Mouse (Mus musculus) MN1 (cell line): Measurements from ENCODE around the gene Helb.
"Not testable (repeated sequence)": the region's sequence is repeated elsewhere in the genome, so short reads cannot be mapped to it uniquely, and the experiment has no call there.

ENCODE experiments used
- DNase-seq: peaks from one replicate; pipeline ENCODE4 v3.0.0-alpha.2; 2016; ENCODE audit warnings: low spot score

Gene Helb

GRCm38 (mm10) chr10:120112507-120113396, at the start of gene Helb:
Helb (minus strand) TSS chr10:120112987.
- DNase-seq, result peak; percentile 100

- peak; percentile 84 for DNase-seq
Observed at GRCm38 (mm10) chr10:120160533-120160932, 47.7 kb upstream of the Helb start.

- no peak for DNase-seq
Observed at GRCm38 (mm10) chr10:120153911-120154310, 41.1 kb upstream of the Helb start.

GRCm38 (mm10) chr10:120151672-120152071, 38.9 kb upstream of the Helb start:
- no peak for DNase-seq

- no peak for DNase-seq
Observed at GRCm38 (mm10) chr10:120140916-120141516, 28.2 kb upstream of the Helb start.

GRCm38 (mm10) chr10:120140193-120140592, 27.4 kb upstream of the Helb start:
- DNase-seq, result no peak

- DNase-seq, result no peak
Observed at GRCm38 (mm10) chr10:120136020-120136562, 23.3 kb upstream of the Helb start.

GRCm38 (mm10) chr10:120133697-120134096, 20.9 kb upstream of the Helb start:
- peak; percentile 35 for DNase-seq

- no peak for DNase-seq
Observed at GRCm38 (mm10) chr10:120130621-120131020, 17.8 kb upstream of the Helb start.

GRCm38 (mm10) chr10:120128601-120129277, 16.0 kb upstream of the Helb start:
- no peak for DNase-seq

- no peak for DNase-seq
Observed at GRCm38 (mm10) chr10:120125465-120125857, 12.7 kb upstream of the Helb start.

GRCm38 (mm10) chr10:120124801-120125464, 12.1 kb upstream of the Helb start:
- peak; percentile 91 for DNase-seq

GRCm38 (mm10) chr10:120123721-120124120, 10.9 kb upstream of the Helb start:
- DNase-seq, result no peak

GRCm38 (mm10) chr10:120115249-120115648, 2.5 kb upstream of the Helb start:
- no peak for DNase-seq

- no peak for DNase-seq
Observed at GRCm38 (mm10) chr10:120114493-120114892, 1.7 kb upstream of the Helb start.

- DNase-seq, result no peak
Observed at GRCm38 (mm10) chr10:120113980-120114379, 1.2 kb upstream of the Helb start.

GRCm38 (mm10) chr10:120113482-120113881, 695 bp upstream of the Helb start:
- DNase-seq, result not testable (repeated sequence)

GRCm38 (mm10) chr10:120111691-120112319, 982 bp downstream of the Helb start:
- peak; percentile 25 for DNase-seq

- no peak for DNase-seq
Observed at GRCm38 (mm10) chr10:120100806-120101205, 12.0 kb downstream of the Helb start.

- DNase-seq, result no peak
Observed at GRCm38 (mm10) chr10:120097564-120097963, 15.2 kb downstream of the Helb start.

GRCm38 (mm10) chr10:120095716-120096115, 17.1 kb downstream of the Helb start:
- no peak for DNase-seq
